Mouse (Mus musculus) thymus, postnatal 10 days (tissue): ENCODE measurements at regions not wholly inside any gene's neighbourhood (a gene's known extent, or its start where the extent isn't known, plus 50 kb on each side); places are given as distances from the start of the nearest gene placed in this dataset.

Source experiments
- DNase-seq, 2 experiments: peaks; one replicate each; pipeline ENCODE4 v3.0.0; 2021; ENCODE audit warnings: low spot score in 2 of 2

DNA sequence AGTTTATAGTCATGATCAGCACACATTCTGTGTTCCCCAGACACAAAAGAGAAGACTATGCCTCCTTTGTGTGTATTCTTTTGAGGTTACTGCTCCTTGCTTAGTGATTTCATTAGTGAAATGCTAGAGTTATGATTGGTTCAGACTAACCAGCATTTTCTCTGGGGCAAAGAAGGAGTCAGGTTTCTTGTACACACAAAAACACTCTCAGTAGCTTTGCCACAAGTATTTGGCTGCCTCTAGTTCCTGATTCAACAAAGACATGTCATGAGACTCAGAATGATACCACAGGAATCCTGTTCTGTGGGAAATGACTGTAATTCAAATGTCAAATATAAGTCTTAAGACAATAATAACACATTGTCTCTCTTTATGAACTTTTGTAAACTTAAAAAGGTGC is 86.9 kb downstream of the Alx1 start:
- no peak for DNase-seq

DNA sequence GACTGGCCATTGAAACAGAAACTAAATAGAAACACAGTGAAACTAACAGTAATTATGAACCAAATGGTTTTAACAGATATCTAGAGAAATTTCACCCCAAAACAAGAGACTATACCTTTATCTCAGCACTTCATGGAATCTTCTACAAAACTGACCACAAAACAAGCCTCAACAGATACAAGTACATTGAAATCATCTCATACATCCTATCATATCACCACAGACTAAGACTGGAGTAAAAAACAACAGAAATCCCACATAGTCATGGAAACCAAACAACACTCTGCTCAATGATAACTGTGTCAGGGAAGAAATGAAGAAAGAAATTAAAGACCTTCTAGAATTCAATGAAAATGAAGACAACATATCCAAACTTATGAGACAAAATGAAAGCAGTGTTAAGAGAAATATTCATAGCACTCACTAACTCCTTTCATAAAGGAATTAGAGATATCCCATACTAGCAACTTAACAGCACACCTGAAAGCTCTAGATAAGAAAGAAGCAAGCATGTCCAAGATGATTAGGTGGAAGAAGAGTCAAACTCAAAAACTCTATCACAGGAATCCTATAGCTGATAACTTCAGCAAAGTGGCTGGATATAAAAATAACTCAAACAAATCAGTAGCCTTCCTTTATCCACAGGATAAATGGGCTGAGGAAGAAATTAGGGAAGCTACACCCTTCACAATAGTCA is 89.0 kb downstream of the Alx1 start:
- no peak for DNase-seq

DNA sequence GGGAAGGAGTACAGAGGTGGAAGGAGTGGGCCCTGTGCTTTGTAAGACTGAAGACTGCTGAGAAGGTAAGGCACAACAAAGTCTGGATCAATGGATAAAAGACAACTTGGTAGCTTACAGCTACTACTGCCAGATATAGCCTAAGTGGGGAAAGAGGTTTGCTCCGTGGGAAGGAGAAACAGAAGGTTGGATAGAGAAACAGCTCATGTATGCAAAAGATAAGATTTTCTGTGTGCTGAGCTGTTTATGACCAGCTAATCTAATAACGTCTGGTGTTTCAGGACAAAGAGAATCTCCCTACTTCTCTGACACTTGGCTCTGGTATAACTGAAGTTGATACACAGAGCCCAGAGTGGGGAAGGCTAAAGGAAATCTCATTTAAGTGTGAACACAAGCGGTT is 98.6 kb downstream of the Alx1 start:
- DNase-seq, result no peak

DNA sequence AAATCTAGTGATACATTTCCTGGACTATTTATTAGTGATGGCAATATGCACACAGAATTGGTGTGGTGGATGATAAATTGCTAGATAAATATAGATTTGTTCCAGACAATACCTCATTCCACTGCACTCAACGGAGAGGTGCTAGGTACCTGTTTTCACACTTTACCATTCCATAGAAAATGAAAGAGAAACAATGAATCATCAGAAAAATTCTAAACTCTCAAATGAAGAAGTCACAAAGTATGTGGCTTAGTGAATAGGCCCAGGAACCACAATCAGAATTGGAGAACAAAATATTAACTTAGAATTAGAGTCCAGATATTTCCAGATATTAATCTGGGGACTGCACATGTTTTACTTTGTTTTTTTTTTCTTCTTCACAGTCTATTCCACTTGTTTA is 101.4 kb downstream of the Alx1 start:
- no peak for DNase-seq

DNA sequence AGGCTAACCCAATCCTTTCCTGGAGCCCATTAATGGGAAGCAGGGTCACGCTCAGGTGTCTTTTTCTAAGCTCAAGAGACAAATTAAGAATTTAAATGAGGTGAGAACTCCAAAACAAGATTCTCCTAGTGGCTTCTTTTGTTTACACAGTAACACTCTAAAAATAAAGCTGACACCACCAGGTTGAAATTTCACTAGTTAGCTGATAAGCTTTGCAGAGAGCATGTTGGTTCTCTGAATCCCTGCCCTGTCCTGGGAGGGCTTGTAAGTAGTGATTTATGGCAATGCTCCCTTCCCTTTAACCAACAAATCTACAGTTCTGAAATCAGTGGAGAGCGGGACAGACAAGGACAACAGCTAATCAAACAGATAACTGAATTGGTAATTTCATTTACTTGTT is 132.6 kb downstream of the Alx1 start:
- no peak for DNase-seq

DNA sequence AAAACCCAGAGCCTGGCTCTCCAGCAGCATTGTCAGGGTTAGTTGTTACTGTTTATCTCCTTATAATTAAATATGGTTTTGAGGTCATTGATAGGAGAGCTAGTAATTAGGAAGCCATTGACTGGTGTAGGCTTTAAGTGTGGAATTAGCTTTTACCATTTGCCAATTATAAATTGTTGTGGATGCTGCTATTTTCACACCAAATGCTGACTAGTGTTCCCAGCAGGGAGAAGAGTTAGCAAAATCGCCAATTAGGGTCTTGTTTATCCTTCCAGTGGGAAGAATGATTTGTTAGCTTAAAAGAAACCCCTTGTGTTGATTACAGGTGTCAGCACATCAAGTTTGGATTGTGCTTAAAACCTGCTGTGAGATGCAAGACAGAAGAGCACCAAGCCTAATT is 134.1 kb downstream of the Alx1 start:
- DNase-seq, result no peak

DNA sequence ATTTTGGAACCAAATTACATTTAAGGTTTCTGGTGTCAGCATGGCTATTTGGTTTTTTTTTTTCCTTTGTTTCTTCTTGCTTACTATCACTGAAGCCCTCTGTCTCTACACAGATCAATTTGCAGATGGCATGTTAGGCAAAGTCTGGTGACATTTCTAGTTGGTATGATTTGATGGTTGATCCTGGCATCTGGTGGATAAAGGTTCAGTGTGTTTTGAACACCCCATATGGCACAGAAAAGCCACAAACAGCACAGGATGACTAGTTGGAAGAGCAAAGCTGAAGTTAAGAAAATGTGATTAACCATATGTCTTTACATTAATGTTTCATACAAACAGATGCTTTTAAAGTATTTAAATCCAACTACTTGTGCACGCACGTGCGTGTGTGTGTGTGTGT is 137.6 kb downstream of the Alx1 start:
- DNase-seq, result no peak

DNA sequence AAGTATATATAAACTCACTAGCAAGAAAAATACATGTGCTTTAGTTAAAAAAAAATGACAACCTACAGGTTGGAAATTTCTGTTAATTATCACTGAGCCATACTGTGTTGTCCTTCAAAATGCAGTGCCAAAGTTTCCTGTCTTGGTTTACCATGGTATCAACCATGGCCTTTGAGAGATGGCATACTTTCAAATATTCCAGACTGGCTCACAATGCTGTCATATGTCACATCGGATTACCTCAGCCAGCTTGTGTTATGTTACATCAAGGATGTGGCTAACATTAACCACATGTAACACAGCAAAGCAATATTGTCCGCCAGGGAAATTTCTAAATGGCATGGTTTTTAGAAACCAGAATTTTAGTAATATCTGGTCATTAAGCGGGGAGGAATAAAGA is 140.3 kb downstream of the Alx1 start:
- DNase-seq, result no peak

DNA sequence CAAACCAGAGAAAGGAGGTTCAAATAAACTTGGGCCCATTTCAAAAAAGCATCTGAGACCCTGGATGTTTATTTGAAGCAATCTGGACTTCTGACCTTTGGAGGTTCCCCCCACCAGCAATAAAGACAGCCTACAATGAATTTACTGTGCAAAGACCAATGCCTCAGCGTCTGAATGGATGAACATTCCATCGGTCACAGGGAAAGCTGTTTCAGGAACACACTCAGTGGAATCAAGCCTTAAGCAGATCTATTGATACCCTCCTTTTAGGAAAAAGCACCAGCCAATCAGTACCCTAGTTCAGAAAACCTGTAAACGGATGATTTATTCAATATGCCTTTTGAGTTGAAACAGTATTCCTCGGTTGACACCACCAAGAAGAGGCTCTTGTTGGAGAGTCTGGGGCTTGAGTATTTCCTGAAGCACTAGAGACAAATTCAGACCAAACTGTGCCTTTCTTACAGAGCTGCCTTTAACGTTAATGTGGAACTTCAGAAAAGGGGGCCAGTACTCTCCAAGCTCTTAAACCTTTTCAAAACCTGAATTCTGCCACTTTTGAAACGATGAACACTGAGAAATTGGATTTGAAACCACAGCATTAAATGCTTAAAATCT is 148.1 kb downstream of the Alx1 start:
- no peak for DNase-seq

DNA sequence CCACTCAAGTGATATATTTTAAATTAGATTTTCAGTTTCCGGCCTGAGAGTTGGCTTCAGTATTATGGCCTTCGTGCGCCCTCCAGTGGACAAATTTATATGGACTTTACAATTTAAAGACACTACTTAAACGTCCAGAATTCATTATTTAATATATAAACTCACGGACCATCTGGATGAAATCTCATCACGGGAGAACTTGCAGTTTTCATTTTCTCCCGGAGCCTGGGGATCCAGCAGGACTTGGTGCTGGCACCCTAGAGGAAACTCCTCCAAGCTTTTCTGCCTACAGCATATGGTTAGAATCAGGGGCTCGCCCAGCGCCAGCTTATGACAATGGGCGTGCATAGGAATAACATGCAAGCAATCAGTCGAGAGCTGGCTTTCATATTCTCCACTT is 152.0 kb downstream of the Alx1 start:
- peak in 1 of 2 experiments; percentile 3 for DNase-seq

DNA sequence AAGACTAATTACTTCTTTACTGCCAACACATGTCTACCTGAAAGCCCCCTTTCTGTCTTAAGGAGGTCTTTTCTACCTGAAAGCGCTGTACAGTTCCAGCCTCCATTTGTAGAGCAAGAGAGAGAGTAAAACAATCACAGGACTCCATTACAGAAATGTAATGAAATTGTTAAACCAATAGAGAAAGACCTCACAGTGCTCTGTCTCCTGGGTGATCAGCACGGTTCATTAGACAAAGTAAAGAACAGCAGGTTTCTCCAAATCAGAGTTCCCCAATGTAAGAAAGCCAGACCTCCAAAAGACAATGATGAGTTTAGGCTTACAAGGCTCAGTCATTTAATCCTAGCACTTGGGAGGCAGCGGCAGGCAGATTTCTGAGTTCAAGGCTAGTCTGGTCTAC is 153.1 kb downstream of the Alx1 start:
- no peak for DNase-seq

DNA sequence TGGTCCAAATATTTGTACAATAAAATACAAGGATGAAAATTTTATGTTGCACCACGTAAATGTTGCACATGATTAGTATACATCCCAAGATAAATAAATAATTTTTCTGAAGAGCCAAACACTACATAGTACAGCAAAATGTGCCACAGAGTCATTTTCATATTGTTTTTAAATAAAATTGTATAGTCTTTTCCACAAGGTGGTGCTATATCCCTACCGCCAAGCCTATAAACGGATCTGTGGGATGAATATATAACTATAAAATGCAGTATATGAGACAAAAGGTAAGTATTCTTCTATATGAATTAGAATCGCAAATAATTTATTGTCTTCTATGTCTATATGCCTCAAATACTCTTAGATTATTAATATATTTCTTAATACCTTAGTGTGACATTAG is 163.1 kb downstream of the Alx1 start:
- DNase-seq, result no peak

DNA sequence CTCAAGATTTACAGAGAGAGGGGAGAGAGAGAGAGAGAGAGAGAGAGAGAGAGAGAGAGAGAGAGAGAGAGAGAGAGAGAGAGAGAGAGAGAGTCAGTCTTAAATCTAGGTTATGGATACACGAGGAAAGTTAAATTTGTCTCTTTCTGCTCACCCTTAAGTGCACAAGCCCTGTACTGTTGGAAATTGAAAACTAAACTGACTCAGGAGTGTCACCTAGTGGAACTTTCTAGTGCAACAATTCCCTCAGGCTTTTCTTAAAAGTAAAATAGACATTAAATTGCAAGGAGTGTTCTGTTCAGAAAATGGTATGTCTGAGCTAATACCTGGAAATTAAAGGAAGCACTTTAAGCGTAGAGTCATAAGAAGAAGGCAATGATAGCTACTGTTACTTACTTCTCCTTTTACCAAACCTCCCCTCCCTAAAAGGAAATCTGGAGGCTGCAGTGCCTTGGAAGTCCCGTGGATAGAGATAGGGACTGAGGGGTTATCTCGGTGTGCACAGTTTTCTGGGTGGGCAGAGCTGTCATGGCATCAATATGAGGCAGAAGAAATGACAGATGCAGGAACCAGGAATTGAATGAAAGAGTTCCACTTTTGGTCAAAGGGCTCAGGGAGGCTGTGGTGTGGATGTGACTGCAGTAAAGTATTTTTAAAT is 193.3 kb downstream of the Alx1 start:
- DNase-seq, result no peak

DNA sequence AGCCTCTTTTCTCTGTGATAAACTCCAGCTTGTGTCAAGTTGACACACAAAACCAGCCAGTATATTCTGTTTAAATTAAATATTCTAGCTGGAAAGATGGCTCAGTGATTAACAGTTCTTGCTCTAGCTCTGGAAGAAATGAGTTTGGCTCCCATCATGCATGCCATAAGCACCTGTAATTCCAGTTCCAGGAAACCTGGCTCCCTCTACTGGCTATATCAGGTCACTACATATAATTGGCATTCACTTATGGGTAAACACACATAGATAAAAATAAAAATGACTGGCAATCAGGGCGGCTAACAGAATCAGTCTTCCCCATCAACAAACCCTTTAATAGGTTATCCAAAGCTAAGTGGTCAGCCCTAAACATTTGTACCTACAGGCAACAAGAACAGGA is 194.2 kb downstream of the Alx1 start:
- peak in 1 of 2 experiments; percentile 4 for DNase-seq

DNA sequence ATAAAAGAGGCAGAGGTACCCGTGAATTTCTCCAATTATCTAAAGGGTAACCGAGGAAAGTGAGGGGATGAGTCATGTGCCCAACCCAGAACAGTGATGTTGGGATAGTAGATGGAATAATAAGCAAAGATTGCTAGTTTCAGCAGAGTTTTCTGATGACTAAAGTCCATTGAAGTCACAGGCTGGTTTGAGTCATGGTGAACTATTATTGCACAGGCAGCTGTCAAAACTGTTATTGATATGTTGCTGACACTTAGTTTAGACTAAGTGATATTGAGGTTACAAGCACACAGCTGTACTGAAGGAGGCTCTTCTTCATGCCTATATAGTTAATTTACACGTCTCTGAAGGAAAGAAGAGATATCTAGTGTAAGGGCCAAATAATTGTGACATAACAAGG is 200.4 kb downstream of the Alx1 start:
- no peak for DNase-seq

DNA sequence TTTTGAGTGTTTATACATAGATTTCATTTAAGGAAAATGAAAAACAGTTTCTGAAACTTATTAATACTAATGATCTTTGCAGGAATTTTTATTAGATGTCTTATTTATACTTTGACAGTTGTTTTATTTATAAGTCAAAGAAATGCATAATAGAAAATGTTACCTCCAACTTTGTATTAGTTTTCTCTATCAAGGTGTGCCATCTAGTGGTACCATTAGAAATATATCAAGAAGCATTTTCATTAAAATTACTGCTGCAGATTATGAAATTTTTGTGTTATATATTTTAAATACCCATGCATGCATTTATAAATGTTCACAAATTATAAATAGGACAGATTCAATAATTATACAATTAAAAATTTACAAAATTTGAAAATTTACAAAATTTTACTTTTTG is 206.6 kb downstream of the Alx1 start:
- DNase-seq, result no peak

DNA sequence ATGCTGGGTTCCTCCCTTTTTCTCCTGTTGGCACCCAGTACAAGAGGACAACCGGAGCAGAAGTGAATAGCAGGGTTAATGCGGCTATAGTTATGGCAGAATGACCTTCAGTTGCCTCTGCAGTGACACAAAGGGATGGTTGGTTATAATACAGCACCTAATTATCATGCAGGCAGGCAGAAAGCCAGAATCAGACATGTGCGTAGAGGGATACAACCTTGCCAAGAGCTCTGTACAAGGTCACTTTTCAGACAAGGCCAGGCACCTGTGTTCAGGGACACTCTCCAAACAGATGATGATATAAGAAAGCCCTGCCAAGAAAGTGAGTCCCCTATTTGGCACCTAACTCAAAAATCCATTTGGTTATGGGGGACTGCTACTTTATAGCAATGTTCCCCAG is 228.6 kb downstream of the Alx1 start:
- DNase-seq, result no peak

DNA sequence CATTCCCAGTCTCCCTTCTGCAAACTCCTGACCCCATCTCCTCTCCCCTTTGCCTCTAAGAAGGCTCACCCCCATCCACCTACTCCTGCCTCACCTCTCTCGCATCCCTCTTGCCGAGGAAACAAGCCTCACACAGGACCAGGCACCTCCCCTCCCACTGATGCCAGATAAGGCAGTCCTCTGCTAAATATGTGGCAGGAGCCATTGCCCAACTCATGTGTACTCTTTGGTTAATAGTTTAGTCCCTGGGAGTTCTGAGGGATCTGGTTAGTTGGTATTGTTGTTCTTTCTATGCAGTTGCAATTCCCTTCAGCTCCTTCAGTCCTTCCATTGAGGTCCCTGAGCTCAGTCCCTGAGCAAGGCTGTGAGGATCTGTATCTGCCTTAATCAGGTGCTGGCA is 250.8 kb downstream of the Alx1 start:
- DNase-seq, result no peak

DNA sequence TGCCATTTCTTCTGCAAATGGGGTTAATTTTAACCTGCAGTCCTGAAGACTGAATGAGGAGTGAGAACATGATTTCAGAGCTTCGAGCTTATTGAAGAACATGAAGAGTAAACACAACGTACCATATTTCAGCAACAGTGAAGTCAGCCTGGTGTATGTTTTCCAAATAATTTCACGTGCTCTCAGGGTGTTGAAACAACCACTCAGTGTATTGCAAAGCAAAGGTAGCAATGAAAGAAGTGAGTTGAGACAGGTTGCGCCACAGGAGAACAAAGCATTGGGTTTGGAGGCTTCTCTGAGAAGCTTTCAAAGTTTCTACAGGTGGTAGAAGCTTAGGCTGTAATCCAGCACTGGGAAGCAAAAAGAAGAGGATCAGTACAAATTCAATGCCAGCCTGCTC is 251.7 kb downstream of the Rassf9 start:
- no peak for DNase-seq

DNA sequence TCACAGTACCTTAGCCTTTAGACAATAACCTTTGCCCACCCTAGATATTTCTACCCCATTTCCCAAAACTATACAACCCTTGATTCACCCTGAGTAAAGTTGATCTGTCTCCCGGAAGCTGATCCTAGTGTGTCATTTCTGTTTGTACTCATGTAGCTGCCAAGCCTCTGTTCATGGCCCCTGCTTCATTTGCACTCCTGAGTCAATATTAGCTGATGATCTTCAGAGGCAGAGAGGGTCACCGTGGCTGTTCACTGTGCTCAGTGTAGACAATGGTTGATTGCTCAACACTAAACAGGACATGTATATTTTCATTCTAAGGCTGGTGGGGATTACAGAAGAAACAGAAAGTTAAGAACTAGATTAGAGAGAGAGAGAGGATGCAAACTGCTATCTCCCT is 250.4 kb downstream of the Rassf9 start:
- DNase-seq, result no peak

DNA sequence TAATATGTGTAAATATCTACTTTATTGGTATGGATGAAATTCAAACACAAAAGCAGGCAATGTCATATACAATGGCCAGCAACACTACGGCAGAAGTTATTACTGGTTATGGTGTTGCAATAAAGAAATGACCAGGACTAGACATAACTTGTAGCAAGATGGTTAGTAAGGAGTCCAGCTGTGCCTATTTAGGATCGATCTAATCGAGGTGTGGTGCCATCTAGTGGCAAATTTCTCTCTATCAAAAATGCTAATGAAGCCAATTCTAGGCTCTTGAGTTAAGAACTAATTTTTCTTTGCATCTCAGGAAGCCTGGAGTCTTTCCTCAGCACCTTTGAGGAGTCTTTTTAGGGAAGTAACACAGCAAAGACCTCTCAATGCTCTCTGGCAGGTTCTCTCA is 223.2 kb downstream of the Rassf9 start:
- DNase-seq, result no peak

DNA sequence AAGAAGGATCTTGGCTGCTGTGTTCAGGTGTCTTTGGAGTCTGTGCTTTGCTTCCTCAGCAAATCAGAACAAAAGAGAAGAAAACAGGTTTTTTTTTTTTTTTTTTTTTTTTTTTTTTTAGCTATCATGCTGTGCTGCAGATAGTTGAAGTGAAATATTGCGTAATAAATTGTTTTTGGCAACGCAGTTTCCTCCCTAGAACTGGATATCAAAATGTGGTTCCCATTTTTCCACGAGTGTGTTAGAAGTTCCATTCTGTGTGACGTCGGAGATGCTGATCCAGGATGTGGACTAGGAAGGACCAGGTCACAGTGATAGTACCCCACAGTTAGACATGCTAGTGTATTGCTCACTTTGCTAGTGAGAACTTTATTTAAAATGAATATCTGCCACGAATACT is 220.4 kb downstream of the Rassf9 start:
- no peak for DNase-seq

DNA sequence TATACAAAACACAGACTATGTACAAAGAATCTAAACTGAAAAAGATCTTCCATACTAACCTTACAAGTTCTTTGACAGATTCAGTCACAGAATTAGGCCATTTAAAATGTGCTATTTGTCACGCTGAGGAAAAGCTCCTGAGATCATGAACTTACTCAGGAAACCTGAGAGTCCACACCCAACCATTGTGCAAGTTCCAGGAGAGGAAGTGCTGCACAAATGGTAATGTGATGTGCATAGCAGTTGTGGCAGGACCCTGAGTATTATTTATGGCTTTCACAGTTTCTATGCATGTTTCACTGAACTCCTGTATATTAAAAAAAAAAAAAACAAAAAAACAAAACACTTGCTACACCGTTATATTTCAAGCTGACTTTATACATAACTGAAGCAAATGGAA is 200.2 kb downstream of the Rassf9 start:
- DNase-seq, result no peak

DNA sequence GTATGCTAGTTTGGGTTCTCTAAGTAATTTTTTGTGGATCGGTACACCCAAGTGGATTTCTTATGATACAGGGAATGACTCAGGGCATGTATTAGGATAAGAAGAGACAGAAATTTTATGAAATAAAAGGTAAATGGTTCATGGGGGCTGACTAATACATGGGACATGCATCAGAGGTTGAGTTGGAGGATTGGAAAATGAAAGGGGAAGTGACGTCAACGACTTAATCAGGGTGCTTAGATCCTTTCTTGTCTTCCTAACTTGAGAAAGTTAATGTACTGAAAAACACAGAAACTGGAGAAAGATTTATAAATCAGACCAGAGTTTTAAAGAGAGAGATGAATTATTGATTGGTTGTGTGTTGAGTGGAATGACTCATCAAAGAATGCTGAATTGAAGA is 193.8 kb downstream of the Rassf9 start:
- no peak for DNase-seq
